Mouse (Mus musculus) liver, adult 2 months (tissue): ENCODE results near the gene Arnt2.

Experiments used
- CTCF ChIP-seq: fragments of 200-500 bp; IDR thresholded peaks from 2 replicates; pipeline ENCODE4 v1.5.1; 2011; ENCODE audit warnings: low read depth, low read length, control low read depth
- POLR2A ChIP-seq: fragments of 200-500 bp; IDR thresholded peaks from 2 replicates; pipeline ENCODE4 v1.6.1; 2011; ENCODE audit warnings: low read length, control low read depth; ENCODE audit not compliant: insufficient read depth; ENCODE audit errors: extremely low read depth

- TF ChIP-seq CTCF, result no peak
- TF ChIP-seq POLR2A, result no peak
Measured at GRCm38 (mm10) chr7:84256245-84256644, 153.7 kb downstream of the Arnt2 start.
